Mouse (Mus musculus) adrenal gland, postnatal 0 days (tissue): ENCODE measurements around the gene Thbs4. TPM values are rescaled to one million over a fixed set of nuclear protein-coding genes. Genes with fewer than 3 reads are reported as not detected.

Experiments
- polyA plus RNA-seq: library from polyadenylated mRNA; unstranded; fragments of >200 nt; fragmentation: Nextera tagmentation; extraction: Ambion mirVana; gene quantifications from 2 replicates; pipeline ENCODE4 v1.2.1, GENCODE M21; 2015

Gene Thbs4
- polyA plus RNA-seq, result 4.3 and 5.5 TPM in 2 replicates

GRCm38 (mm10) chr13:92794462-92795214 is at the start of gene Thbs4:
Gene Thbs4, minus strand, starts transcription at chr13:92794818.

Other genes with a start within 250 kb of the Thbs4 start
- gene Spz1, start 218.6 kb downstream of the Thbs4 start, polyA plus RNA-seq, result not detected in 2 replicates
- 20.1 and 20.7 TPM in 2 replicates for gene Serinc5, start 183.7 kb downstream of the Thbs4 start, polyA plus RNA-seq
- 1.1 and 1.9 TPM in 2 replicates for gene Mtx3, start 49.9 kb upstream of the Thbs4 start, polyA plus RNA-seq